Mouse (Mus musculus) stomach, postnatal 0 days (tissue): ENCODE measurements around the gene Aimp2.

Experiments
- CTCF ChIP-seq: IDR thresholded peaks from 2 replicates; pipeline ENCODE4 v1.5.1; 2016; ENCODE audit warnings: antibody characterized with exemption, low read depth, mild to moderate bottlenecking, moderate library complexity
- EP300 ChIP-seq: optimal IDR thresholded peaks from 2 replicates; pipeline ENCODE3; 2016; ENCODE audit warnings: antibody characterized with exemption

- TF ChIP-seq EP300 (no peak), CTCF (no peak)
These were observed at the start of gene Aimp2, which contains the start of gene Pms2 for GRCm38 (mm10) chr5:143909417-143910400.
